Mouse (Mus musculus): ENCODE measurements at regions not wholly inside any gene's neighbourhood (a gene's known extent, or its start where the extent isn't known, plus 50 kb on each side); places are given as distances from the start of the nearest gene placed in this dataset.
A peak's percentile ranks its signal among the peaks of the same experiment; 100 is the strongest.

DNA sequence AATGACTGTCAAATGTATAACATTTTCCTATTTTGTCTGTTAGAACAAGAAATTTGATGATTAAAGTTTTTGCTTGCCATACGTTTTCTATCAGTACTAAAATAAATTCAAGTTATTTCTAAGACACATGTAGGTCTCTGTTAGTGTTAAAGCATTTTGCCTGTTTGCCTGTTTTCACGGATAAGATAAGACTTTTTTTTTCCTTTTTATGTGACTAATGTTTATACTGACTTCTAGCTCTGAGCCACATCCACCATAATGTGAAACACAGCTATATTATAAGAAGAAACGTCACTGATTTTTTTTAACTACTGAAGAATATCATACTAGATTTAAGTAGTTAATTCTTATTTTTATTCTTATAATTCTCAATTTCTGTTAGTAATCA lies 1012.6 kb downstream of the Cdh8 start:
- Histone ChIP-seq H3K36me3 (ENCODE audit: control insufficient read depth, insufficient read depth, low read length) (no peaks in the 10 kb centered on the region), H3K4me3 (ENCODE audit: low read depth, low read length) (no peak overlapping the region), H3K9ac (ENCODE audit: low read length) (no peak overlapping the region), H3K27me3 (ENCODE audit: control insufficient read depth, insufficient read depth, low read length) (no peaks in the 10 kb centered on the region), H3K4me2 (ENCODE audit: low read depth, severe bottlenecking) (no peak overlapping the region), H3K27ac (replicated peaks; ENCODE audit: low read depth, low read length) (no peak overlapping the region), H3K4me1 (ENCODE audit: control insufficient read depth, insufficient read depth, low read length) (no peaks in the 10 kb centered on the region), H3K9me3 (ENCODE audit: control insufficient read depth, low read length) (no peaks in the 10 kb centered on the region)
- 79% methylated on average over 3 of the region's 3 CpGs for WGBS
- ATAC-seq (ENCODE audit: insufficient number of reproducible peaks, low FRiP score, low TSS enrichment, low read depth) (no peak), DNase-seq (ENCODE audit: low spot score) (no peak)

DNA sequence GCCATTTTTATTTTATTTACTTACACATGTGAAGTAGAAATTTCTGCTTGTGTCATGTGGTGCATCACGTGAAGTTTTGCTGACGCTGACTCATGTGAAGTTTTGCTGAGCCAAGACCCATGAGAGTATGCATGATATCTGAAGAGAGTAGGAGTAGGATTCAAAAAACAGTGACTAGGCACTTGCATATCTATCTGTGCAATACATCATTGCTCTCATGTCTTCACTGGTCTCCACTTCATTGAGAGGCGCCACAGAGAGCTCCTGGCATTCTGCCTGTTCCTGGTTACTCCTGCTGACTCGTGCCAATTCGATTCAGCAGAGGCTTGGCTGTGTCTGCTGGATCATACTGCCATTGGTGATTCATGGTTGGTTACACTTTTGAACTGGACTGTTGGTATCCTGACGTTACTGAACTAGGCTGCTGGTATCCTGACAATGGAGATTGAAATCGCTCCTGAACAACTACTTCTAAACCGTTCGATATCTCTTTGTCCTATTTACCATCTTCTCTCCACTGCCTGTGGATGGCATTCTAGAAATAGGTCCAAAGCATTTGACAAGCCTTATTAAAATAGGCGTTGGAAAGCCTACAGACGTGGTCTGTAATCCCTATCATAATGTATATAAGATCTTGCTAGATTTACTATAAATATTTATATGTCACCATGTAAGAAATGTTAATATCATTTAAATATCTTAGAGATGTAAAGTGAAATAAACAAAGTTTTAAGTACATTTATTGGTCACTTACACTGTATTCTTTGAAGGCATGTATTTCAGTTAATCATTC lies 1013.2 kb downstream of the Cdh8 start:
- Histone ChIP-seq H3K4me2 (ENCODE audit: low read depth, severe bottlenecking) (no peak overlapping the region), H3K4me1 (ENCODE audit: control insufficient read depth, insufficient read depth, low read length) (no peaks in the 10 kb centered on the region), H3K36me3 (ENCODE audit: control insufficient read depth, insufficient read depth, low read length) (no peaks in the 10 kb centered on the region), H3K27ac (replicated peaks; ENCODE audit: low read depth, low read length) (no peak overlapping the region), H3K9ac (ENCODE audit: low read length) (no peak overlapping the region), H3K9me3 (ENCODE audit: control insufficient read depth, low read length) (no peaks in the 10 kb centered on the region), H3K4me3 (ENCODE audit: low read depth, low read length) (no peak overlapping the region), H3K27me3 (ENCODE audit: control insufficient read depth, insufficient read depth, low read length) (no peaks in the 10 kb centered on the region)
- DNase-seq (ENCODE audit: low spot score) (no peak), ATAC-seq (ENCODE audit: insufficient number of reproducible peaks, low FRiP score, low TSS enrichment, low read depth) (no peak)
- WGBS = 89% methylated on average over 11 of the region's 11 CpGs

GRCm38 (mm10) chr8:98381815-98382214 lies 1034.5 kb downstream of the Cdh8 start:
- Histone ChIP-seq H3K27me3 (ENCODE audit: control insufficient read depth, insufficient read depth, low read length) (no peaks in the 10 kb centered on the region), H3K4me3 (ENCODE audit: low read depth, low read length) (no peak overlapping the region), H3K9ac (ENCODE audit: low read length) (no peak overlapping the region), H3K36me3 (ENCODE audit: control insufficient read depth, insufficient read depth, low read length) (no peaks in the 10 kb centered on the region), H3K4me2 (ENCODE audit: low read depth, severe bottlenecking) (no peak overlapping the region), H3K4me1 (ENCODE audit: control insufficient read depth, insufficient read depth, low read length) (no peaks in the 10 kb centered on the region), H3K27ac (replicated peaks; ENCODE audit: low read depth, low read length) (no peak overlapping the region), H3K9me3 (ENCODE audit: control insufficient read depth, low read length) (peaks cover 3% of the 10 kb centered on the region; the same call in 1 of the 2 replicates)
- 88% methylated on average over 2 of the region's 2 CpGs for WGBS
- ATAC-seq (ENCODE audit: insufficient number of reproducible peaks, low FRiP score, low TSS enrichment, low read depth) (no peak), DNase-seq (ENCODE audit: low spot score) (no peak)

DNA sequence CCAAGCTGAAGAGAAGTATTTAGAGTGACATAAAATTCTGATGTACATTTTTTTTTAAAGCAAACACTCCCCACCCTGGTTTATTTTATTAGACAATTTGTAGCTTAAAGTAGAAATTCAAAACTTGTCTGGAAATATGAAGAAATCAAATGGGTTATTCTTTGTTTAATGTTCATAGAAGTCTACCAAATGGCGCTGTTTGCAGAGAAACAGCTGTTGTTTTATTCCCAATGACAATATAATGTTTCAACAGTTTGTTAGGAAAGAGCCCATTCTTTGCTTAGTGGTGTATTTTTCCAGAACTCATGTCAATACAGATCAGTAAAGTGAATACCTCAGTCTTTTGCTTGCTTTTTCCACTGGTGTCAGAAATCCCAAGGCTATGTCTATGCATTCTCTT lies 1035.9 kb downstream of the Cdh8 start:
- no peaks in the 10 kb centered on the region for H3K4me1 ChIP-seq (ENCODE audit: control insufficient read depth, insufficient read depth, low read length)
- H3K27ac ChIP-seq (replicated peaks; ENCODE audit: low read depth, low read length) = no peak overlapping the region
- no peak for DNase-seq (ENCODE audit: low spot score)
- no peak overlapping the region for H3K4me2 ChIP-seq (ENCODE audit: low read depth, severe bottlenecking)
- peaks cover 3% of the 10 kb centered on the region; the same call in 1 of the 2 replicates for H3K9me3 ChIP-seq (ENCODE audit: control insufficient read depth, low read length)
- H3K27me3 ChIP-seq (ENCODE audit: control insufficient read depth, insufficient read depth, low read length) = no peaks in the 10 kb centered on the region
- no peak overlapping the region for H3K4me3 ChIP-seq (ENCODE audit: low read depth, low read length)
- no peak for ATAC-seq (ENCODE audit: insufficient number of reproducible peaks, low FRiP score, low TSS enrichment, low read depth)
- no peak overlapping the region for H3K9ac ChIP-seq (ENCODE audit: low read length)
- 90% methylated on average over 1 of the region's 1 CpGs for WGBS
- H3K36me3 ChIP-seq (ENCODE audit: control insufficient read depth, insufficient read depth, low read length) = no peaks in the 10 kb centered on the region

- Histone ChIP-seq H3K27me3 (ENCODE audit: control insufficient read depth, insufficient read depth, low read length) (no peaks in the 10 kb centered on the region), H3K9me3 (ENCODE audit: control insufficient read depth, low read length) (peaks cover 3% of the 10 kb centered on the region; the same call in 1 of the 2 replicates), H3K36me3 (ENCODE audit: control insufficient read depth, insufficient read depth, low read length) (no peaks in the 10 kb centered on the region), H3K4me1 (ENCODE audit: control insufficient read depth, insufficient read depth, low read length) (no peaks in the 10 kb centered on the region), H3K4me3 (ENCODE audit: low read depth, low read length) (no peak overlapping the region), H3K27ac (replicated peaks; ENCODE audit: low read depth, low read length) (no peak overlapping the region), H3K4me2 (ENCODE audit: low read depth, severe bottlenecking) (no peak overlapping the region), H3K9ac (ENCODE audit: low read length) (no peak overlapping the region)
- ATAC-seq (ENCODE audit: insufficient number of reproducible peaks, low FRiP score, low TSS enrichment, low read depth) = no peak
- no peak for DNase-seq (ENCODE audit: low spot score)
These were observed 1038.5 kb downstream of the Cdh8 start for GRCm38 (mm10) chr8:98377743-98378142.

- H3K36me3 ChIP-seq (ENCODE audit: control insufficient read depth, insufficient read depth, low read length) = no peaks in the 10 kb centered on the region
- no peak overlapping the region for H3K9ac ChIP-seq (ENCODE audit: low read length)
- H3K4me3 ChIP-seq (ENCODE audit: low read depth, low read length) = no peak overlapping the region
- ATAC-seq (ENCODE audit: insufficient number of reproducible peaks, low FRiP score, low TSS enrichment, low read depth) (peak; percentile 62; the same call in 1 of the 2 replicates), DNase-seq (ENCODE audit: low spot score) (no peak)
- no peaks in the 10 kb centered on the region for H3K27me3 ChIP-seq (ENCODE audit: control insufficient read depth, insufficient read depth, low read length)
- no peaks in the 10 kb centered on the region for H3K9me3 ChIP-seq (ENCODE audit: control insufficient read depth, low read length)
- 72% methylated on average over 3 of the region's 4 CpGs for WGBS
- no peak overlapping the region for H3K4me2 ChIP-seq (ENCODE audit: low read depth, severe bottlenecking)
- no peaks in the 10 kb centered on the region for H3K4me1 ChIP-seq (ENCODE audit: control insufficient read depth, insufficient read depth, low read length)
- H3K27ac ChIP-seq (replicated peaks; ENCODE audit: low read depth, low read length) = no peak overlapping the region
These were observed 1043.4 kb downstream of the Cdh8 start for GRCm38 (mm10) chr8:98372711-98373420.

GRCm38 (mm10) chr8:98365378-98366095 lies 1050.7 kb downstream of the Cdh8 start:
- WGBS = 94% methylated on average over 6 of the region's 6 CpGs
- Histone ChIP-seq H3K4me1 (ENCODE audit: control insufficient read depth, insufficient read depth, low read length) (no peaks in the 10 kb centered on the region), H3K9ac (ENCODE audit: low read length) (no peak overlapping the region), H3K4me3 (ENCODE audit: low read depth, low read length) (no peak overlapping the region), H3K9me3 (ENCODE audit: control insufficient read depth, low read length) (no peaks in the 10 kb centered on the region), H3K27me3 (ENCODE audit: control insufficient read depth, insufficient read depth, low read length) (no peaks in the 10 kb centered on the region), H3K36me3 (ENCODE audit: control insufficient read depth, insufficient read depth, low read length) (no peaks in the 10 kb centered on the region), H3K4me2 (ENCODE audit: low read depth, severe bottlenecking) (no peak overlapping the region), H3K27ac (replicated peaks; ENCODE audit: low read depth, low read length) (no peak overlapping the region)
- DNase-seq (ENCODE audit: low spot score) (no peak), ATAC-seq (ENCODE audit: insufficient number of reproducible peaks, low FRiP score, low TSS enrichment, low read depth) (no peak)

DNA sequence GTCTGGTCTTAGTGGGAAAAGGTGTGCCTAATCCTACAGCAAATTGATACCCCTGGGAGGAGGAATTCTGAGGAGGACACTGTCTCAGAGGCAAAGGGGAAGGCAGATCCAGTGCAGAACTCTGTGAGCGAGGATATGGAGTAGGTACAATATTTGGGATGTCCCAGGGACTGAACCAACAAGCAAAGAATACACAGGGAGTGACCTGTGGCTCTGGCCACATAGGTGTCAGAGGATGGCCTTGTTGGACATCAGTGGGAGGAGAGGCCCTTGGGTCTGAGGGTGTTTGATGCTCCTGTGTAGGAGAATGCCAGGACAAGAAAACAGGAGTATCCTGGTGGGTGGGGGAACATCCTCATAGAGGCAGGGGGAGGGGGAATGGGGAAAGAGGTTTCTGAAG lies 1079.0 kb downstream of the Cdh8 start:
- H3K27me3 ChIP-seq (ENCODE audit: control insufficient read depth, insufficient read depth, low read length) = no peaks in the 10 kb centered on the region
- no peak overlapping the region for H3K27ac ChIP-seq (replicated peaks; ENCODE audit: low read depth, low read length)
- no peak overlapping the region for H3K4me3 ChIP-seq (ENCODE audit: low read depth, low read length)
- H3K36me3 ChIP-seq (ENCODE audit: control insufficient read depth, insufficient read depth, low read length) = no peaks in the 10 kb centered on the region
- DNase-seq (ENCODE audit: low spot score) = no peak
- no peak overlapping the region for H3K9ac ChIP-seq (ENCODE audit: low read length)
- no peak for ATAC-seq (ENCODE audit: insufficient number of reproducible peaks, low FRiP score, low TSS enrichment, low read depth)
- H3K4me1 ChIP-seq (ENCODE audit: control insufficient read depth, insufficient read depth, low read length) = no peaks in the 10 kb centered on the region
- H3K4me2 ChIP-seq (ENCODE audit: low read depth, severe bottlenecking) = no peak overlapping the region
- H3K9me3 ChIP-seq (ENCODE audit: control insufficient read depth, low read length) = no peaks in the 10 kb centered on the region
- WGBS = 68% methylated on average over 1 of the region's 1 CpGs
